Mouse (Mus musculus) intestine, embryonic 14.5 days (tissue): Measurements from ENCODE around the gene Adipor1. TPM values are rescaled to one million over a fixed set of nuclear protein-coding genes. Genes with fewer than 3 reads are reported as not detected.

ENCODE experiments used
- ATAC-seq: fragments of 200-750 bp; cut with Nextera tagmentation; replicated peaks from 2 replicates; pipeline ENCODE4 v1.8.0; 2017; ENCODE audit warnings: low read depth, moderate number of reproducible peaks, moderate TSS enrichment, moderate library complexity; ENCODE audit not compliant: low FRiP score, low TSS enrichment
- DNase-seq: peaks from one replicate; pipeline ENCODE4 v3.0.0-alpha.2; 2018; ENCODE audit warnings: low spot score
- H3K27ac ChIP-seq: fragments of 300-500 bp; sonication (generic); 2 replicates; pipeline ENCODE4 v1.5.1; 2014; ENCODE audit warnings: low read depth, mild to moderate bottlenecking, control low read depth
- H3K27me3 ChIP-seq: fragments of 300-500 bp; sonication (generic); replicated peaks from 2 replicates; pipeline ENCODE4 v1.6.1; 2014; ENCODE audit warnings: low read length, control low read depth; ENCODE audit not compliant: control insufficient read depth, insufficient read depth
- H3K36me3 ChIP-seq: fragments of 300-500 bp; sonication (generic); 2 replicates; pipeline ENCODE4 v1.6.1; 2014; ENCODE audit warnings: low read length, control low read depth; ENCODE audit not compliant: control insufficient read depth, insufficient read depth
- H3K4me1 ChIP-seq: fragments of 300-500 bp; sonication (generic); replicated peaks from 2 replicates; pipeline ENCODE4 v1.6.1; 2014; ENCODE audit warnings: low read length, control low read depth, mixed read lengths; ENCODE audit not compliant: control insufficient read depth, insufficient read depth
- H3K4me2 ChIP-seq: fragments of 300-500 bp; sonication (generic); 2 replicates; pipeline ENCODE4 v1.6.1; 2014; ENCODE audit warnings: low read length
- H3K4me3 ChIP-seq: fragments of 300-500 bp; sonication (generic); 2 replicates; pipeline ENCODE4 v1.5.1; 2014; ENCODE audit warnings: low read depth, low read length, control low read depth, mixed read lengths
- H3K9ac ChIP-seq: fragments of 300-500 bp; sonication (generic); 2 replicates; pipeline ENCODE4 v1.6.1; 2014; ENCODE audit warnings: mild to moderate bottlenecking, low read length
- H3K9me3 ChIP-seq: fragments of 300-500 bp; sonication (generic); 2 replicates; pipeline ENCODE4 v1.6.1; 2016; ENCODE audit warnings: low read length, control low read depth; ENCODE audit not compliant: control insufficient read depth
- WGBS: fragments of 180-500 bp; shearing (Covaris S2); extraction: QIAGEN DNeasy Blood & Tissue Kit; methylation state at CpG from one replicate; pipeline ENCODE4 v1.1.7; 2014; 5-methylcytosine and 5-hydroxymethylcytosine counted together
- polyA plus RNA-seq: library from polyadenylated mRNA; unstranded; fragments of >200 nt; fragmentation: Nextera tagmentation; extraction: Ambion mirVana; gene quantifications from 2 replicates; pipeline ENCODE4 v1.2.1, GENCODE M21; 2014

The Adipor1 gene
- polyA plus RNA-seq, 1 experiment from 2014 or later: 80.6 TPM

DNA sequence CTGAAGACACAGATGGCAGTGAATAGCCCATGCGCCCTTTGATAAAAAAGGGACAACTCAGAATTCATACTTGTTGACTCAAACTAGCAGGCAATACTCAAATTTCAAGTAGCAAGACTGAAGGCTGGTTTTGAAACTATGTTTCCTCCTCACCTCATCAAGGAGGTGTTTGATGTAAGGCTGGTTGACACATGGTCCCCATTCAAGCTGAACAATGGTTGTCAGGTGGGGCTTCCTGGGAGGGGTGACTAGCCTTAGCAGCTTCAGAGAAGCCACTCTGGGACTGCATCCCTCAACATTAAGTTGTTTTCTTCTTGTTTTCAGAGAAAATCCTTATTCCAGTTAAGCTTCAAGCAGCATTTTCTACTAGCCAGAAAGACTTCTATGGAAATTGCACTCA, 29.5 kb upstream of the Adipor1 start, which contains the start of gene 4933406M09Rik:
Gene 4933406M09Rik (plus strand): TSS at position 275 of the 400 bp plus-strand sequence.
- 94% methylated on average over 1 of the region's 1 CpGs for WGBS
- H3K27ac ChIP-seq: no peak within 1 kb of the TSS
- H3K9ac ChIP-seq: no peak within 1 kb of the TSS
- ATAC-seq: no peak
- no peak within 1 kb of the TSS for H3K4me2 ChIP-seq
- no peak within 1 kb of the TSS for H3K4me3 ChIP-seq
- H3K36me3 ChIP-seq: no peaks in the 10 kb centered on the region
- no peak for DNase-seq
- no peaks in the 10 kb centered on the region for H3K27me3 ChIP-seq
- H3K4me1 ChIP-seq: no peaks in the 10 kb centered on the region; the same call in 1 of the 2 replicates
- H3K9me3 ChIP-seq: no peaks in the 10 kb centered on the region

DNA sequence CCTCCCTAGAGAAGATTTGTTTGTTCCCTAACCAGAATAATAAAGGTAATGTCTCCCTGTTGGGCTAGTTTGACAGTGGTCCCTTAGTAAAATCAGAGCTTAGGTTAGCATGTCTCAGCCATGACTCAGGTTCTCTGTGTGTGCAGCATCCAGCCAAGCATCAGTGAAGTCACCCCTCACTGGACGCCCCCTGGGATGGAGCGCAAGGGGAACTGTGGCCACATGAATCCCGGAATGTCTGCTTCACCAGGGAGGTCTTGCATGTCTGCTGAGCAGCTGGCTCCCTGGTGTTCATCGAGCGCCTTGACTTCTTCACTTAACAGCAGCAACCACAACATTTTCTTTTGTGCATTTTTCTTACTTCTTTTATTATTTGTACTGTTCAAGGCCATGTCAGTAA, 21.4 kb upstream of the Adipor1 start:
- H3K4me2 ChIP-seq: no peak overlapping the region
- no peak overlapping the region for H3K4me3 ChIP-seq
- H3K4me1 ChIP-seq: no peaks in the 10 kb centered on the region
- H3K27ac ChIP-seq: no peak overlapping the region
- no peaks in the 10 kb centered on the region for H3K27me3 ChIP-seq
- no peak overlapping the region for H3K9ac ChIP-seq
- no peak for DNase-seq
- no peaks in the 10 kb centered on the region for H3K9me3 ChIP-seq
- ATAC-seq: no peak
- 31% methylated on average over 5 of the region's 5 CpGs for WGBS
- no peaks in the 10 kb centered on the region for H3K36me3 ChIP-seq

DNA sequence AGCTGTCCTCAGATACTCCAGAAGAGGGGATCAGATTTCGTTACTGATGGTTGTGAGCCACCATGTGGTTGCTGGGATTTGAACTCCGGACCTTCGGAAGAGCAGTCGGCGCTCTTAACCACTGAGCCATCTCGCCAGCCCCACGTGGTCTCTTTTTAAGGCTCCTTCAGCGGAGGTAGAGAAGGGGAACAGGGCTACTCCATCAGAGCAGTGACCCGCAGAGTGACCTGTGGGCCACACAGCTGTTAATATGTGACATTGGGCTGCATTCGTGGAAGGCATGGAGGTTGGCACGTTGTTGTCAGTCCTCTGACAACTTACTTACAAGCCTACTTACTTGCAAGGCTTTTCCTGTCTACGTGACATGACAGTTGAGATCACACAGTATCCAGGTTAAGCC, 17.0 kb upstream of the Adipor1 start:
- WGBS: 88% methylated on average over 12 of the region's 12 CpGs
- 0 out of 2 replicates have a peak, but pooled peaks cover 2% of the 10 kb centered on the region for H3K9me3 ChIP-seq
- no peak overlapping the region for H3K4me2 ChIP-seq
- no peak overlapping the region for H3K27ac ChIP-seq
- no peaks in the 10 kb centered on the region for H3K4me1 ChIP-seq
- no peak overlapping the region for H3K4me3 ChIP-seq
- H3K27me3 ChIP-seq: no peaks in the 10 kb centered on the region
- DNase-seq (no peak), ATAC-seq (no peak)
- no peaks in the 10 kb centered on the region for H3K36me3 ChIP-seq
- H3K9ac ChIP-seq: no peak overlapping the region

DNA sequence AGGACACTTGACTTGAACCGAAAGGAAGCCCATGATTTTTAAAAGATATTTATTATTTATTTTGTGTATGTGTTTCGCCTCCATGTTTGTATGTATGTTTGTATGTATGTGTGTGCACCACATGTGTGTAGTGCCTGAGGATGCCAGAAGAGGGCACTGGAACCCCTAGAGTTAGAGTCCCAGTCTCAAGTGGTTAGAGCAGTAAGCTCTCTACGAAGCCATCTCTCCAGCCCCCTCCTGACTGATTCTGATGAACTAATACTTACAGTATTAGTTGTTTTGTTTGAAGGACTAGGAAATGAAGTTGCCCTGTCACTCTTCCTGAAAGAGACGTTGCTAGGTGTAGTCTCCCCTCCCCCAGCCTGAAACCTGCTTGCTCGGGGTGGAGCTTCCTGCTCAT, 15.4 kb upstream of the Adipor1 start:
- 66% methylated on average over 5 of the region's 5 CpGs for WGBS
- DNase-seq: no peak
- H3K27me3 ChIP-seq: no peaks in the 10 kb centered on the region

DNA sequence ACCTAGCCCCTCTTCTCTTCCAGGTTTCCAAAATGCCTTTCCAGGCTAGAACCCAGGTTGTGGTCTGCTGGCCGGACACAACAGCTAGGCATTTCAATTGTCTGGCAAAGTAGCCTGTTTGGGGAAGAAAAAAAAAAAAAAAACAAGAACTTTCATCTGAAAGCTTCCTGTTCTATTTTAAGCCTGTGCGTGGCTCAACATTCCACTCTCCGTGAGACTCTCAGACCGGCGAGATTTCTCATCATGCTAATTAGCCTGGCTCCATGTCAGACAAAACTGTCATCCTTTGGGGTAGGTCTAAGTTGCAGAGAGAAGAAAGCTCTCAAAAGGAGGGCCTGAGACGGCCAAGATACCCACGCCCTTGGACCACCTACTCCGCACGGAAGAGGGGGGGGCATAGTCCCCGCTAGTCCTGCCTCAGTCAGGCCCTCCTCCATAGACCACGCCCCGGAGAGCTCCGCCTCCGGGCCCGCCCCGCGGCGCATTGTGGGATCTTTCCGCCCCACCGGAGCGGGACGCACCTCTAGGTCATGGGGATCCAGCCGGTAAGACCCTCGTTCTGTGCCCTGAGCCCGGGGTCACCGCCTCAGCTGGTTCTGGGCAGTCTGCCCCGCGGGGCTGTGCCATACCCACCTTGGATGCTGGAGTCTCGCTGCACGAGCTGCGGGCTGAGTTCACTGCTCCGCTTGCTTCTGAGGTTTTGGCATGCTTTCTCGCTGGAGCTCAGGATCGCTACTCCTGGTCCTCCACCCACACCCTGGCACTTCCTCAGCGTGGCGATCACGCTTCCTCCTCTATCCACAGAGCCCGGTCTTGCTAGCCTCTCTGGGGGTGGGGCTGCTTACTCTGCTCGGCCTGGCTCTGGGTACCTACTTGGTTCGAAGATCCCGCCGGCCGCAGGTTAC, 9.4 kb upstream of the Adipor1 start, which contains the start of gene Cyb5r1:
Gene Cyb5r1 (plus strand): TSS at position 51 of the 905 bp plus-strand sequence.
- Histone ChIP-seq H3K27ac (peak within 1 kb of the TSS; percentile 8), H3K27me3 (no peaks in the 10 kb centered on the region), H3K4me2 (peak within 1 kb of the TSS; percentile 82), H3K36me3 (peaks cover 35% of the 10 kb centered on the region), H3K9me3 (no peaks in the 10 kb centered on the region), H3K9ac (peak within 1 kb of the TSS; percentile 66), H3K4me1 (peaks cover 7% of the 10 kb centered on the region), H3K4me3 (peak within 1 kb of the TSS; percentile 82)
- under 1% methylated on average over 43 of the region's 43 CpGs for WGBS
- ATAC-seq (peak; percentile 98), DNase-seq (peak; percentile 95)

More for the DNA sequence above, 15.4 kb upstream of the Adipor1 start:
- H3K4me2 ChIP-seq: no peak overlapping the region
- H3K4me3 ChIP-seq: no peak overlapping the region
- H3K9ac ChIP-seq: no peak overlapping the region
- 0 out of 2 replicates have a peak, but pooled peaks cover 2% of the 10 kb centered on the region for H3K9me3 ChIP-seq
- H3K36me3 ChIP-seq: no peaks in the 10 kb centered on the region
- H3K27ac ChIP-seq: no peak overlapping the region
- no peaks in the 10 kb centered on the region for H3K4me1 ChIP-seq
- ATAC-seq: no peak

DNA sequence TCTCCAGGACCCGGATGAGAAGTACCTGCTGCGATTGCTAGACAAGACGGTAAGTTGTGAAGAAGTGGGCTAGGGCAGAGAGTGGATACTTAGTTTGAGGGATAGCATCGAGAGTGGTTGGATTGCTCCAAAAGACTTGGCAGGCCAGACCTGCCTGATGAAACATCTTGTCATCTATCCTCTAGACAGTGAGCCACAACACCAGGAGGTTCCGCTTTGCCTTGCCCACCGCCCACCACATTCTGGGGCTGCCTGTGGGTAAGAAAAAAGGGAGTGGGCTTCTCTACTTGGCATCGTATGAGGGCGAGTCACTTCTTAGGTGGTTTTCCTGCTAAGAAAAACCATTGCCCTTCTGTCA, 8.8 kb upstream of the Adipor1 start:
- peaks cover 7% of the 10 kb centered on the region for H3K4me1 ChIP-seq
- H3K27me3 ChIP-seq: no peaks in the 10 kb centered on the region
- peak overlapping the region; percentile 82 for H3K4me2 ChIP-seq
- WGBS: 28% methylated on average over 8 of the region's 8 CpGs
- H3K4me3 ChIP-seq: peak overlapping the region; percentile 82
- peak overlapping the region; percentile 66 for H3K9ac ChIP-seq
- no peaks in the 10 kb centered on the region for H3K9me3 ChIP-seq
- peak overlapping the region; percentile 8; the same call in 1 of the 2 replicates for H3K27ac ChIP-seq
- peak; percentile 21; the same call in 1 of the 2 replicates for ATAC-seq
- peaks cover 39% of the 10 kb centered on the region for H3K36me3 ChIP-seq
- no peak for DNase-seq

DNA sequence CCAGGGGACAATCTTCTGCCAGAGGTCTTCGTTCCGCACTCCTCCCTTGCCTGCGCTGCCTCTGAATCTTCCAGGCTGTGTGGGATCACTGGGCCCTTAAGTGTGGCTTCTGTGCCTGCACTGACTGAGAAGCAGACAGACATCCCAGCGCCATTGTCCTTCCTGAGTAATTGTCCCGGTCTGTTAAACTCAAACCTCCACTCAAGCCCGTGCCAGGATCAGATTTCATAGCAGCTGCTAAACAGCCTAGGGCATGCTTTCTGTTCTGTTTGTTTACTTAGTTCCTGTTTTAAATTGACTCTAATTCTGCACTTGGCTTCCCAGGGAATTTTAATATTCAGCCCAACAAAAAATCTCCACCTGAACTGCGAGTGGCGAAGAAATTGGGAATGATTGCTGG, 7.1 kb upstream of the Adipor1 start:
- WGBS: 72% methylated on average over 8 of the region's 8 CpGs
- Histone ChIP-seq H3K9ac (no peak overlapping the region), H3K4me3 (no peak overlapping the region)

DNA sequence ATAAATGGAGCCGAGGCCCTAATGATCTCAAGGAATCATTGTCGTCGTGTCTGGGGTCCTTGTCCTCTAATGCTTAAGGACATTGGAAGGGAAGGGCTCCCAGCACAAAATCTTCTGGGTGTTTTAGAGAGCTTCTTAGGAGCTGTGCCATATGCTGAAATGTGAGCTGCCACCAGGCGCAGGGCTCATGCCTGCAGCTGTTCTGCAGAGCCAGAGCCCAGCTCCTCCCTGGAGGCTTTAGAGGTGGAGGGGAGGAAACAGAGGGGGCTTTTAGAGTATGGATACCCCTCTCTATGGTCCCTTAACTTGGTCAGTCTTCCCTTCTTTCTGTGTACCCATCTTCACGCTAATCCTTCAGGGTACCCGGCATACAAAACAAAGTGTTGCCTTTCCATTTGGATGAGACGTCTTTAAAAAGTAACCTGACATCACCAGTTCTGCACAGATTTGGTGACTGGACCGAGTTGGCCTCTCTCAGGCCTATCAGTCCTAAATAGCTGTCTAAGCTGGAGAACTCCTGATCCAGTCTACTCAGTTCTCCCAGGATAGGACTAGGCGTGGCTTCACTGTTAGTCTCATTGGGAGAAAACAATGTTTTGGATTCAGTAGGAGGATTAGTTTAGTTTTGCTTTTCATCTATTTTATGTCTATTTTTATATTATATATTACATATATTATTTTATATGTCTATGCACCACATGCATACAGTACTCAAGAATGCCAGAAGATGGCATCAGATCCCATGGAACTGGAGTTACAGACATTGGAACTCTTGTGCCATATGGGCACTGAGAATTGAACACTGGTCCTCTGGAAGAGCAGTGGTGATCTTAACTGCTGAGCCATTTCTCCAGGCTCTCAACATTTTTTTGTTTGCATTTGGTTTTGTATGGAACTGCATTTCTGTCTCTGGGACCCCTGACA, 3.2 kb upstream of the Adipor1 start:
- Histone ChIP-seq H3K9ac (no peak overlapping the region), H3K4me3 (no peak overlapping the region), H3K27ac (no peak overlapping the region), H3K27me3 (no peaks in the 10 kb centered on the region), H3K4me1 (peaks cover 16% of the 10 kb centered on the region), H3K36me3 (peaks cover 39% of the 10 kb centered on the region), H3K4me2 (no peak overlapping the region), H3K9me3 (no peaks in the 10 kb centered on the region)
- DNase-seq (no peak), ATAC-seq (no peak)
- 92% methylated on average over 9 of the region's 9 CpGs for WGBS

More for the DNA sequence above, 7.1 kb upstream of the Adipor1 start:
- no peak overlapping the region for H3K27ac ChIP-seq
- no peaks in the 10 kb centered on the region for H3K27me3 ChIP-seq
- ATAC-seq (no peak), DNase-seq (no peak)
- H3K4me2 ChIP-seq: no peak overlapping the region
- peaks cover 39% of the 10 kb centered on the region for H3K36me3 ChIP-seq
- no peaks in the 10 kb centered on the region for H3K9me3 ChIP-seq
- peaks cover 7% of the 10 kb centered on the region for H3K4me1 ChIP-seq
